Mouse (Mus musculus) kidney, postnatal 0 days (tissue): ENCODE results near the gene Tmem63b. TPM values are rescaled to one million over a fixed set of nuclear protein-coding genes. Genes with fewer than 3 reads are reported as not detected.
A peak's percentile ranks its signal among the peaks of the same experiment; 100 is the strongest.

Experiments used
- ATAC-seq: fragments of 200-750 bp; cut with Nextera tagmentation; replicated peaks from 2 replicates; pipeline ENCODE4 v1.8.0; 2017; ENCODE audit warnings: low read depth, moderate number of reproducible peaks, moderate TSS enrichment, moderate library complexity; ENCODE audit not compliant: low FRiP score
- DNase-seq: peaks from one replicate; pipeline ENCODE4 v3.0.0-alpha.2; 2016; ENCODE audit warnings: low spot score
- H3K27ac ChIP-seq: fragments of 300-500 bp; sonication (generic); 2 replicates; pipeline ENCODE4 v1.5.1; 2014; ENCODE audit warnings: mild to moderate bottlenecking
- H3K27me3 ChIP-seq: fragments of 300-500 bp; sonication (generic); 2 replicates; pipeline ENCODE4 v1.6.1; 2014; ENCODE audit warnings: low read length, mixed read lengths; ENCODE audit not compliant: insufficient read depth
- H3K36me3 ChIP-seq: fragments of 300-500 bp; sonication (generic); 2 replicates; pipeline ENCODE4 v1.6.1; 2014; ENCODE audit warnings: low read length, mixed read lengths; ENCODE audit not compliant: insufficient read depth
- H3K4me1 ChIP-seq: fragments of 300-500 bp; sonication (generic); replicated peaks from 2 replicates; pipeline ENCODE4 v1.6.1; 2014; ENCODE audit warnings: antibody characterized with exemption, low read length, mixed read lengths; ENCODE audit not compliant: insufficient read depth
- H3K4me2 ChIP-seq: fragments of 300-500 bp; sonication (generic); 2 replicates; pipeline ENCODE4 v1.6.1; 2014; ENCODE audit warnings: mild to moderate bottlenecking, low read length, moderate library complexity, mixed read lengths
- H3K4me3 ChIP-seq: fragments of 300-500 bp; sonication (generic); replicated peaks from 2 replicates; pipeline ENCODE4 v1.5.1; 2014; ENCODE audit warnings: low read depth, low read length
- H3K9ac ChIP-seq: fragments of 300-500 bp; sonication (generic); 2 replicates; pipeline ENCODE4 v1.6.1; 2014; ENCODE audit warnings: low read depth, low read length
- H3K9me3 ChIP-seq: fragments of 300-500 bp; sonication (generic); replicated peaks from 2 replicates; pipeline ENCODE4 v1.6.1; 2016; ENCODE audit warnings: low read length, inconsistent platforms, mixed read lengths
- CTCF ChIP-seq: IDR thresholded peaks from 2 replicates; pipeline ENCODE4 v1.5.1; 2016; ENCODE audit warnings: antibody characterized with exemption, low read depth, mild to moderate bottlenecking, moderate library complexity
- WGBS: fragments of 180-500 bp; shearing (Covaris S2); extraction: QIAGEN DNeasy Blood & Tissue Kit; methylation state at CpG from one replicate; pipeline ENCODE4 v1.1.7; 2014; 5-methylcytosine and 5-hydroxymethylcytosine counted together
- polyA plus RNA-seq: library from polyadenylated mRNA; unstranded; fragments of >200 nt; fragmentation: Nextera tagmentation; extraction: Ambion mirVana; gene quantifications from 2 replicates; pipeline ENCODE4 v1.2.1, GENCODE M21; 2015

Tmem63b gene
- polyA plus RNA-seq, 1 experiment from 2014 or later = 29.6 TPM

DNA sequence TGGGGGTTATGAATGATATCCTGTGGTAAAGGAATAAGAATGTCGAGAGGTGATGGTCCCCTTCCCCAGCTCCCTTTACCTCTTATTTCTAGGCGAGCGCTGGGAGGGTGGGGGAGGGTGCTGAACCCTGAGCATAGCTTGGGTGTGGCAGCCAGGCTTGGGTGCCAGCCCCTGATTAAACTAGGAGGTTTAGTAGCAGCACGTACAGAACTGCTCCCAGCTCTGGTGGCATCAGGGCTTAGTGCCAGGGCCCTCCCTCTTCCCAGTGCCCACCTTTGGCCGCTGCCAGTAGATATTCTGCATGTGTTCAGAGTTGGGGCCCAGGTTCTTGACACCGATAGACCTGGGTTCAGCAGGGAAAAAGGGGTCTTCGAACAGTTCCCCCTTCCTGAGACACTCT, 33.5 kb downstream of the Tmem63b start:
- Histone ChIP-seq H3K4me1 (no peaks in the 10 kb centered on the region), H3K4me2 (no peak overlapping the region), H3K9ac (no peak overlapping the region), H3K36me3 (no peaks in the 10 kb centered on the region), H3K9me3 (no peaks in the 10 kb centered on the region), H3K27me3 (no peaks in the 10 kb centered on the region), H3K27ac (no peak overlapping the region), H3K4me3 (no peak overlapping the region)
- no peak for TF ChIP-seq CTCF
- WGBS = 73% methylated on average over 7 of the region's 7 CpGs
- no peak for DNase-seq
- ATAC-seq = no peak

DNA sequence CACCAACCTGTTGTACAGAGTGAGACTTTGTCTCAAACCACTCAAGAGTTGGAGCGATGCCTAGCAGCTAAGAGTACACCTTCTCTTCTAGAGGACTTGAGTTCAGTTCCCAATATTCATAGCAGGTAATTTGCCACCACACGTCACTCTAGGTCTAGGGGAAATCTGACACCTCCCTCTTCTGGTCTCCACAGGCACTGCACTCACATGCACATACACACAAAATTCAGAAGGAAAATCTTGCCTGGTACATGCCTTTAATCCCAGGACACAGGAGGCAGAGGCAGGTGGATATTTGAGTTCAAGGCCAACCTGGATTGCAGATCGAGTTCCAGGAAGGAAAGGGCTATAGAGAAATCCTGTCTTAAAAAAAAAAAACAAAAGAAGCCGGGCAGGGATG, 42.5 kb downstream of the Tmem63b start:
- Histone ChIP-seq H3K27me3 (no peaks in the 10 kb centered on the region), H3K9me3 (no peaks in the 10 kb centered on the region), H3K4me1 (no peaks in the 10 kb centered on the region), H3K36me3 (no peaks in the 10 kb centered on the region), H3K27ac (no peak overlapping the region), H3K4me3 (no peak overlapping the region), H3K9ac (no peak overlapping the region), H3K4me2 (no peak overlapping the region)
- no peak for DNase-seq
- peak; percentile 29; the same call in 1 of the 2 replicates for TF ChIP-seq CTCF
- WGBS = 86% methylated on average over 4 of the region's 4 CpGs
- ATAC-seq = no peak

DNA sequence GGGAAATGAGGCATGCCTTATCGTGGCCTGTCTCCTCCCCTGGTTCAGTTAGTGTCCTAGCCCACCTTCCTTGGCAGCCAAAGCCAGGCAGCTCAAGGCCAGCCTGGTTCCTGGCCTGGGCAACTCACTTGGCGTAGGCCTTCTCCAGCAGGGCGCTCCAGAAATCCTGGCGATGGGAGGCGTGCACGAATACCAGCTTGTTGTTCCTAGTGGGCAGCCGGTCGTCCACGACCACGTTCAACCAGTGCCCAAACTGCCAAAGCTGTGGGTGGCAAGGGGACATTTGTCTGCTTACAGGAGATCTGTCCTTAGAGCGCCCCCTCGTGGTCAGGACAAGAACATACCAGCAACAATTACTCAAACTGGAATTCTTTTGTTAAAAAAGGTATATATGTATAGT, 44.0 kb downstream of the Tmem63b start:
- Histone ChIP-seq H3K4me3 (no peak overlapping the region), H3K27me3 (no peaks in the 10 kb centered on the region), H3K9ac (no peak overlapping the region), H3K9me3 (no peaks in the 10 kb centered on the region), H3K4me2 (no peak overlapping the region), H3K4me1 (no peaks in the 10 kb centered on the region), H3K27ac (no peak overlapping the region), H3K36me3 (no peaks in the 10 kb centered on the region)
- peak; percentile 95 for TF ChIP-seq CTCF
- peak; percentile 79 for DNase-seq
- 23% methylated on average over 12 of the region's 12 CpGs for WGBS
- no peak for ATAC-seq

DNA sequence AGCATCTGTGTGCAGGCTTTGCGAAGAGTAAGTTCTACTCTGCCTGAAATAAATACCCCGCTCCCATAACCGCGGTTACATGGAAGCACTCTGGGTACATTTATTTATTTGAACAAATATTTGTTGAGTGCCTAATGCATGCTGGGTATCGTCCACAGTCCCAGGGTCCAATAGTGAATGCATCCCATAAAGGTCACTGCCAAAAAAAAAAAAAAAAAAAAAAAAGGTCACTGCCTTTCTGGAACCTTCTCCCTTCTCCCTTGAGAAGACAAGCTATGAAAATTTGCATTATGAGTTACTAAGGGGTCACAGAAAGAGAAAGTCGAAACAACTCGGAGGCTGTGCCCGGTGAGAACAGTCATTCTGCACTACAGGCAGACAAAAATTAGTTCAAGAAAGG, 44.7 kb downstream of the Tmem63b start:
- 90% methylated on average over 8 of the region's 8 CpGs for WGBS

DNA sequence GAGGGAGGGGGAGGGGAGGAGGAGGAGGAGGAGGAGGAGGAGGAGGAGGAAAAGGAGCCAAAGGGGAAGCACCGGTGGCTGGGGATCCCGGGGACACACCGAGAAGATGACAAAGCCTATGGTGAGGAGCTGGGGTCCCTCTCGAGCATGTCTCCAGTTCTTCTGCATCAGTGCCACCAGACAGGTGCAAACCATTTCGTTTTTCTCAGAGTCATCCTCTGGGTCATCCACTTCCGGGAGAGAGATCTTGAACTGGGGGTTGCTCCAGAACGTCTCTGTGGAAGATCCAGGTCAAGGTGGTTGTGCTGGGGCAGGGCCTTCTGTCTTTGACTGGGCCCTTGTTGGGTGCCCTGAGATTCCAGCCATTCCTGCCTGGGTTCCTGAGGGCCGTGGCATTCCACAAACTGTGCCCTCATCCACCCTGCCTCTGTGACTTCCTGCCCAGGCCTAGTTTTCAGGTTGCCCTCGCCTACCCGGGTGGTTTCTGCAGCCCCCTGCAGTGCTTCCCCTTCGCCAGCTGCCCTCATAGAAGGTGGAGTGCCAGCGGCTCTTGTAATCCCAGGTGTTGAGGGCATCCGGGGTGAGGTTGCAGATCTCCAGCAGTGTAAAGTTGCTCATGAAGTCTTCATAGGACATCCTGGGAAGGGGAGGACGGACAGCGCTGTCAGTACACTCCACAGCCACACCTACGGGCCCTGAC, 48.0 kb downstream of the Tmem63b start:
- no peak for TF ChIP-seq CTCF

More for the DNA sequence above, 44.7 kb downstream of the Tmem63b start:
- H3K9ac ChIP-seq = no peak overlapping the region
- H3K9me3 ChIP-seq = no peaks in the 10 kb centered on the region
- no peak overlapping the region for H3K4me2 ChIP-seq
- no peaks in the 10 kb centered on the region for H3K27me3 ChIP-seq
- no peaks in the 10 kb centered on the region for H3K36me3 ChIP-seq
- H3K4me3 ChIP-seq = no peak overlapping the region
- H3K4me1 ChIP-seq = no peaks in the 10 kb centered on the region
- TF ChIP-seq CTCF = no peak
- ATAC-seq (no peak), DNase-seq (no peak)
- H3K27ac ChIP-seq = no peak overlapping the region

DNA sequence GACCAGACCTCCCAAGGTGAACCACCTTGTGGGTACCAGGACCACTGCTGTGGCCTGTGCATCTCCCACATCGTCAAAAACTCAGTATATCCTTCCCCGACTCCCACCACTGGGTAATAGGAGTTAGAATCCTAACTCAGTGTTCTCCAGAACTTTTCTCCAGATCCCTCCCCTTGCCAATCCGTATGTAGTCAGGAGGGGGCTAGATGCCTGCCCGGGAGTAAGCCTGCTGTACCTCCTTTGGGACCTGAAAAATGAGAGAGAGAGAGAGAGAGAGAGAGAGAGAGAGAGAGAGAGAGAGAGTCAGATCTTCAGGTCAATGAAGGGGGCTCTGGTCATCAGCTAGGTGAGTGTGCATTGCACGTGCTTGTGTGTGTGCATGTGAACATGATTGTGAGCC, 52.7 kb downstream of the Tmem63b start:
- H3K27ac ChIP-seq = no peak overlapping the region
- no peaks in the 10 kb centered on the region for H3K9me3 ChIP-seq
- no peak overlapping the region for H3K4me2 ChIP-seq
- no peak for ATAC-seq
- no peak overlapping the region for H3K9ac ChIP-seq
- 85% methylated on average over 5 of the region's 5 CpGs for WGBS
- no peaks in the 10 kb centered on the region for H3K27me3 ChIP-seq
- no peaks in the 10 kb centered on the region for H3K36me3 ChIP-seq
- H3K4me1 ChIP-seq = peaks cover 12% of the 10 kb centered on the region
- DNase-seq = no peak
- H3K4me3 ChIP-seq = no peak overlapping the region
- TF ChIP-seq CTCF = no peak

More for the DNA sequence above, 48.0 kb downstream of the Tmem63b start:
- 76% methylated on average over 16 of the region's 16 CpGs for WGBS
- Histone ChIP-seq H3K27me3 (no peaks in the 10 kb centered on the region), H3K4me1 (no peaks in the 10 kb centered on the region), H3K36me3 (no peaks in the 10 kb centered on the region), H3K9ac (no peak overlapping the region), H3K4me2 (no peak overlapping the region), H3K4me3 (no peak overlapping the region), H3K27ac (no peak overlapping the region), H3K9me3 (no peaks in the 10 kb centered on the region)
- no peak for DNase-seq
- no peak for ATAC-seq

DNA sequence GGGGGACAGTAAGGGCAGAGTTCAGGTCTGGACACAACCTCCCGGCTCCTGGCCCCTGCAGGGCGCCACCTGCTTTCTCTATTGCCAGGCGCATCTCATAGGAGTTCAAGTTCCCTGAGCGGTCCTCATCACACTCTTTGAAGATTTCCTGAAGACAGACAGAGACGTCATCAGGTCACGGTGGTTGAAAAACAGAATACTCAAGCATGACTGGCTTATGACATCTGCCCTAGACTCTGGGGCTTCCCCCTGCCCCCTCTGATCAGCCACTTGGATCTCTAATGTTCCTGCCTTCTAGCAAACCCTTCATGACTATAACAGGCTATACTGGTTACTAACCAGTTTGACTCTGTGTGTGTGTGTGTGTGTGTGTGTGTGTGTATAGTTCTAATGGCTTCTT, 54.8 kb downstream of the Tmem63b start:
- Histone ChIP-seq H3K36me3 (no peaks in the 10 kb centered on the region), H3K27ac (no peak overlapping the region), H3K27me3 (no peaks in the 10 kb centered on the region), H3K9me3 (no peaks in the 10 kb centered on the region), H3K4me3 (no peak overlapping the region), H3K9ac (no peak overlapping the region), H3K4me1 (peaks cover 12% of the 10 kb centered on the region), H3K4me2 (no peak overlapping the region)
- ATAC-seq (no peak), DNase-seq (no peak)
- TF ChIP-seq CTCF = no peak
- 62% methylated on average over 6 of the region's 6 CpGs for WGBS
